8 mouse cellular contexts compared by ENCODE assay signal in genomic region chr4:122996618-122997381, GRCm38 (mm10). TPM values are rescaled to one million over a fixed set of nuclear protein-coding genes. Genes with fewer than 3 reads are reported as not detected.
DNase-seq lines count a peak whose midpoint lies in the region; ATAC-seq and TF ChIP-seq lines count a peak whose summit lies in the region.

No protein-coding gene starts in this region.

- peak overlapping the region; percentile 40 for H3K9ac ChIP-seq in liver, embryonic 12.5 days
- peak overlapping the region; percentile 69 for H3K9ac ChIP-seq in midbrain, postnatal 0 days (replicated peaks; ENCODE audit: low read length, poor library complexity, severe bottlenecking)

- H3K27ac ChIP-seq in liver, embryonic 12.5 days: no peak overlapping the region
- H3K27ac ChIP-seq in midbrain, postnatal 0 days (ENCODE audit: low read depth, low read length): peak overlapping the region; percentile 88

- H3K4me2 ChIP-seq in liver, embryonic 12.5 days: peak overlapping the region; percentile 94
- H3K4me2 ChIP-seq in midbrain, postnatal 0 days (ENCODE audit: low read depth, low read length, poor library complexity, severe bottlenecking): peak overlapping the region; percentile 86

- H3K4me3 ChIP-seq in liver, embryonic 12.5 days: peak overlapping the region; percentile 65
- peak overlapping the region; percentile 80 for H3K4me3 ChIP-seq in midbrain, postnatal 0 days (ENCODE audit: low read depth, low read length)

- ATAC-seq in hematopoietic stem cell, adult 5-6 weeks (replicated peaks in 1 of 2; ENCODE audit: insufficient read depth in 1 of 2, low FRiP score in 2 of 2, low TSS enrichment in 1 of 2, low read depth in 1 of 2, poor library complexity in 2 of 2, severe bottlenecking in 2 of 2): peak; percentile 60 to 73
- ATAC-seq in liver, embryonic 12.5 days: peak; percentile 25; the same call in 1 of the 2 replicates
- ATAC-seq in midbrain, postnatal 0 days (ENCODE audit: low FRiP score): peak; percentile 14

- H3K27me3 ChIP-seq in liver, embryonic 12.5 days (replicated peaks): peaks cover 77% of the 10 kb centered on the region
- no peaks in the 10 kb centered on the region for H3K27me3 ChIP-seq in midbrain, postnatal 0 days (ENCODE audit: insufficient read depth, low read length)

- WGBS in liver, embryonic 12.5 days (ENCODE audit: insufficient replicate concordance): under 1% methylated on average over 47 of the region's 47 CpGs
- under 1% methylated on average over 41 of the region's 47 CpGs for WGBS in midbrain, postnatal 0 days

- H3K9me3 ChIP-seq in liver, embryonic 12.5 days (replicated peaks): no peaks in the 10 kb centered on the region
- H3K9me3 ChIP-seq in midbrain, postnatal 0 days (ENCODE audit: low read length): no peaks in the 10 kb centered on the region

- no peaks in the 10 kb centered on the region for H3K36me3 ChIP-seq in liver, embryonic 12.5 days
- peaks cover 12% of the 10 kb centered on the region; the same call in 1 of the 2 replicates for H3K36me3 ChIP-seq in midbrain, postnatal 0 days (ENCODE audit: insufficient read depth, low read length)

- DNase-seq in cerebellum, adult 11-12 months: peak; percentile 12
- no peak for DNase-seq in cerebellum, adult 11 months
- peak; percentile 15 to 57 for DNase-seq in urinary bladder, adult 18-20 months (ENCODE audit: low spot score in 2 of 2)
- no peak for DNase-seq in urinary bladder, postnatal 25 days (ENCODE audit: low spot score)
- peak; percentile 81 for DNase-seq in midbrain, postnatal 0 days (ENCODE audit: low spot score)
- peak; percentile 17 for DNase-seq in thymus, postnatal 25 days

- TF ChIP-seq CTCF in midbrain, postnatal 0 days (IDR thresholded peaks at IDR 0.05): peak; percentile 51

- peaks cover 19% of the 10 kb centered on the region for H3K4me1 ChIP-seq in liver, embryonic 12.5 days
- peaks cover 9% of the 10 kb centered on the region; the same call in 1 of the 2 replicates for H3K4me1 ChIP-seq in midbrain, postnatal 0 days (ENCODE audit: insufficient read depth, low read length)

RNA-seq across cellular contexts. Expression of gene Mycl, which starts 1.3 kb away (rescaled TPM):
- total RNA-seq in hematopoietic stem cell, adult 5-6 weeks (2017): 0.56 TPM in 1 of 2 replicates, not detected in the other
- polyA plus RNA-seq in liver, embryonic 12.5 days (2016; fragmentation: Nextera tagmentation; extraction: Ambion mirVana): 1.2 and 1.6 TPM in 2 replicates
- 75.7 and 77.3 TPM in 2 replicates for total RNA-seq in midbrain, postnatal 0 days (2014; rRNA removed)
- 37.6 and 42.2 TPM in 2 replicates for polyA plus RNA-seq in midbrain, postnatal 0 days (2015; fragmentation: Nextera tagmentation; extraction: Ambion mirVana)

RNA-seq across cellular contexts. Expression of gene Trit1, which starts 19.6 kb away (rescaled TPM):
- total RNA-seq in hematopoietic stem cell, adult 5-6 weeks (2017): 27.7 and 37.0 TPM in 2 replicates
- polyA plus RNA-seq in liver, embryonic 12.5 days (2016; fragmentation: Nextera tagmentation; extraction: Ambion mirVana): 8.9 and 10.9 TPM in 2 replicates
- 16.2 and 19.7 TPM in 2 replicates for total RNA-seq in midbrain, postnatal 0 days (2014; rRNA removed)
- 17.3 and 18.5 TPM in 2 replicates for polyA plus RNA-seq in midbrain, postnatal 0 days (2015; fragmentation: Nextera tagmentation; extraction: Ambion mirVana)

RNA-seq across cellular contexts. Expression of gene Mfsd2a, which starts 35.8 kb away (rescaled TPM):
- 0.94 TPM in 1 of 2 replicates, not detected in the other for total RNA-seq in hematopoietic stem cell, adult 5-6 weeks (2017)
- 0.14 and 0.28 TPM in 2 replicates for polyA plus RNA-seq in liver, embryonic 12.5 days (2016; fragmentation: Nextera tagmentation; extraction: Ambion mirVana)
- total RNA-seq in midbrain, postnatal 0 days (2014; rRNA removed): 47.3 and 57.7 TPM in 2 replicates
- 30.3 and 34.6 TPM in 2 replicates for polyA plus RNA-seq in midbrain, postnatal 0 days (2015; fragmentation: Nextera tagmentation; extraction: Ambion mirVana)

Comparison
In these comparisons a context has a peak if more than half of its experiments do, and no peak if none do; other contexts are left out.
1. DNase-seq: peak in cerebellum, adult 11-12 months (single experiment), urinary bladder, adult 18-20 months (2 of 2), midbrain, postnatal 0 days (single experiment) and thymus, postnatal 25 days (single experiment); none in cerebellum, adult 11 months (single experiment) and urinary bladder, postnatal 25 days (single experiment).
2. ATAC-seq: peak in every context shown above with its lines; median percentile 66 in hematopoietic stem cell, adult 5-6 weeks; 25 in liver, embryonic 12.5 days; 14 in midbrain, postnatal 0 days.
3. RNA of gene Mycl, which starts 1.3 kb away (total RNA-seq): 75.7 to 77.3 TPM in midbrain, postnatal 0 days; 0.56 TPM in hematopoietic stem cell, adult 5-6 weeks; every median in the first group is over 10 times any median in the second.
4. RNA of gene Mfsd2a, which starts 35.8 kb away (total RNA-seq): 47.3 to 57.7 TPM in midbrain, postnatal 0 days; 0.94 TPM in hematopoietic stem cell, adult 5-6 weeks; every median in the first group is over 10 times any median in the second.